Mouse (Mus musculus) heart, postnatal 25 days (tissue): ENCODE measurements around the gene Lrrc57. TPM values are rescaled to one million over a fixed set of nuclear protein-coding genes. Genes with fewer than 3 reads are reported as not detected.

Source experiments
- DNase-seq: peaks from one replicate; pipeline ENCODE4 v3.0.0; 2022; ENCODE audit warnings: low spot score
- intact Hi-C: fragments of 180-260 bp; cut with DNase I; formaldehyde crosslinking; loops from one replicate; pipeline ENCODE4 v1.15.1; 2025
- total RNA-seq, 2 experiments: library from RNA; stranded (reverse); gene quantifications; 2 replicates each; pipeline ENCODE4 v1.2.3; 2021

Lrrc57 gene
- 10 to 100 TPM; 14.6 to 15.3 TPM for total RNA-seq

DNA sequence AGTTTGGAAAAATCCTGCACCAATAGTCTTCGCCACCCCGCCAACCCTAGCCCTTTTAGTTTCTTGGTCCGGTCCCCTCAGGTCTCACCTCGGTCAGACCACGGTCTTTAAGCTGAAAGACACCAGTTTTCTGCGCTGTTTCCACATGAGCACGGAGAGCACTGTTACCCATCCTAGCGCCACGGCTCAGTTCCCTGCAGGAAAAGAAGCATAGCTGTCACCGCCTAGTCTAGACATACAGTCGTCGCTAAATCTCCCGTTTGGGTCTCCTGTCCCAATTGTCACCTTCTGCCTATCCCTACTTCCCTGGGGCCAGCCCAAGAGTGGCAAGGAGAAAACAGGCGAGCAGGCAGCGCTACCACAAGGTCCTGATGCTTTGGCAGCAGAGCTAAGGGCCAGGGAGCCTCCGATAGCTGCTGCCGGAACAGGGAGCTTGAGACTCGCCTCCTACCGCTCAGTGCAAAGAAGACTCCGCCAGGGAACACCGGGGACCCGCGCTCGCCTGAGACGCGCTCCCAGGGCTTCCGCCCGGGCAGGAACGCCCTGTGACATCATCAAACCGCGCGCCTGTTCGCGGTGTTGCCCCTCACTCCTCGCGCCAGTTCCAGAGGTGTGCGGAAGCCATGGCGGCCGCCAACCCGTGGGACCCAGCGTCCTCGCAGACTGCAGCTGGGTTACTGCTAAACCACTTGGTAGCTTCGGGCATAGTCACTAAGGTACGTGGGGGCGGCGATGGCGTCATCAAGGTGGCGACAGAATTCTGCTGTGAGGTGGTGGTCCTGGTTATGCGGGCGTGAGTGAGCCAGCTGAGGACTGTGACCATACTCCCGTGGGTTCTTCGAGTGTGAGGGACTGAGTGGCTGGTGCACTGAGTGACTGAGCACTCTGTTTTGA is at the start of gene Lrrc57, which contains the start of gene Haus2:
Gene Lrrc57 (minus strand): TSS at position 691 of the 894 bp plus-strand sequence.
Gene Haus2 (plus strand): TSS at position 554 of the 894 bp plus-strand sequence.
- intact Hi-C loops: loop anchor here (2.0 to 5.0 kb wide), 4 partner anchors 42 to 132 kb away; partner anchors contain the start of gene Snap23

DNA sequence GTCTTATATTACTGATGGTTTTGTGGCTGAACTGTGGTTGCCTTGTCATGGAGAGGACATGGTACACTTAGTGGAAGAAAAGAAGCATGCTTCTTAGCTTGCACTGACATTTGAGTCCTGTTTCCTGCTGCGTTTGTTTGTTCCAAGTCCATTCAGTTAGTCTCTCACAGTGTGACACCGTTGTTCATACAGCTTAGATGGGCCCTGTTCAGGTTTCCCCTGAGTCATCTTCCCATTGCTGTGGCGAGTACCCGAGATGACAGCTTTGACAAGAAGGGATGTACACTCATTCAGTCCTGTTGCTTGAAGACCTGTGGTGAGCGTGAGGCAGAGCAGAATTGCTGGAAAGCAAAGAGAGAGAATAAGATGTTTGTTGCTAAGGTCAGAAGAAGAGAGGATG is 49.2 kb upstream of the Lrrc57 start:
- no peak for DNase-seq
- intact Hi-C loops: no loop called here

More for the DNA sequence above, at the start of gene Lrrc57, which contains the start of gene Haus2:
- peak; percentile 80 for DNase-seq

DNA sequence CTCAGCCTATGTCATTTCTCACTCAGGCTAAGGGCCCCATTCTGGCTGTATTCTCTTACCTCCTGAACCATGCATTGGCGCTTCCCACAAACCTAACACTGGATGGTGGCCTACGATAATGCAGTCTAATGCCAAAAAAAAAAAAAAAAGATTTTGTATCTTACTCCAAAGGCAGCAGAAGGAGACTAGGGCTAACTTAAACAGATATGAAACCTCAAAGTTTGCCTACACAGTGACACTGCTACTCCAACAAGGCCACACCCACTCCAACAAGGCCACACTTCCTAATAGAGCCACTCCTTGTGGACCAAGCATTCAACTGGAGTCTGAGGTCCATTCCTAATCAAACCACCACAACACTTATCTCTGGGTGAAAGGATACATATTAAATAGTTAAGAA is 47.4 kb upstream of the Lrrc57 start:
- intact Hi-C loops: no loop called here
- no peak for DNase-seq

DNA sequence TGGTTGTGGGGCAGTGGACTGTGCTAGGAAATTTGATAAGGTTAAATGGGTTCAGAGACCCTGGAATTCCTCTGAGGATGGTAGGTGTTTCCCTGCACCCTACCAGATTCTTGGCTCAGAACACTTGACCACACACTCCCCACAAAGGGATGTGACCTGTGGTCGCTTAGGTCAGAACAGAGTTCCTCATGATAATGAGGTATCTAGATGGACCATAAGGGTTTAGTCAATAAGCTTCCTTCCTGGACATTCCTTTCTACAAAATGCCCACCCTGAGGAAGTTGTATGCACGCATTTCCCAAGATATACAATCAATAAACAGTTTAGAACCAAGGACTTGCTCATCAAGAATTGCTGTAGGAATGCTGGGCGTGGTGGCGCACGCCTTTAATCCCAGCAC is 46.6 kb upstream of the Lrrc57 start:
- DNase-seq: no peak
- intact Hi-C loops: no loop called here

DNA sequence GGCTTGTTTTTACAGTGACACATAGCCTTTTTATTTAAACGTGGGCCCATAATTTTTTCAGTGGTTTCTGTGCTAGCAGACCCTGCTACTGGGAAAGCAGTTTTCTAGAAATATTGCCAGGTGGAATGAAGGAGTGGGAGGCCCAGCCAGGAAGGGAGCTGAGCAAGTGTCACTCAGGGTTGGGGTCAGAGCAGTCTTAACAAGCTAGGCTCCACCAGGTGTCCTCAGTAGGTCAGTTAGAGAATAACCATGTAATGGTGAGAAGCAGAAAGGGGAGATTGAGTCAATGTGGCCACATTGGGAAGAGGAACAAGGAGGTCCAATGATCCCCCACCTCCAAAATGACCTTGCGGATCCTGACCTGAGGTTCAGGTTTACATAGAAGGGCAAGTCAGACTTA is 45.4 kb upstream of the Lrrc57 start:
- intact Hi-C loops: no loop called here
- DNase-seq: no peak

DNA sequence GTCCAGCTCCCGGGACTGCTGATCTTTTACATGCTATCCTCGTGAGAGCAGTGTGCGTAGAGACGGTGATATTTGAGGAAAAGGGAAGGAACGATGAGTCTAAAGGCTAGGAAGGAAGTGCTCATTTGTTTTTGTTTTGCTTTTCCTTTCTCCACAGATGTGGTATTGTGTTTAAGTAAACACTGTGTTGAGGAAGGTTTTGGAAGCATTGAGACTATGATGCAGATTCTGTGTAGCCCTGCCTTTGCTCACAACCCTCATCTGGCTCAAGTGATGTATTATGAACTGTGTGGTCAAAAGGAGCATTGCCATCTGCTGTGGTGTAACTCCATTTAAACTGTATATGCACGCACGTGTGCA is 43.6 kb upstream of the Lrrc57 start:
- no peak for DNase-seq
- intact Hi-C loops: no loop called here

DNA sequence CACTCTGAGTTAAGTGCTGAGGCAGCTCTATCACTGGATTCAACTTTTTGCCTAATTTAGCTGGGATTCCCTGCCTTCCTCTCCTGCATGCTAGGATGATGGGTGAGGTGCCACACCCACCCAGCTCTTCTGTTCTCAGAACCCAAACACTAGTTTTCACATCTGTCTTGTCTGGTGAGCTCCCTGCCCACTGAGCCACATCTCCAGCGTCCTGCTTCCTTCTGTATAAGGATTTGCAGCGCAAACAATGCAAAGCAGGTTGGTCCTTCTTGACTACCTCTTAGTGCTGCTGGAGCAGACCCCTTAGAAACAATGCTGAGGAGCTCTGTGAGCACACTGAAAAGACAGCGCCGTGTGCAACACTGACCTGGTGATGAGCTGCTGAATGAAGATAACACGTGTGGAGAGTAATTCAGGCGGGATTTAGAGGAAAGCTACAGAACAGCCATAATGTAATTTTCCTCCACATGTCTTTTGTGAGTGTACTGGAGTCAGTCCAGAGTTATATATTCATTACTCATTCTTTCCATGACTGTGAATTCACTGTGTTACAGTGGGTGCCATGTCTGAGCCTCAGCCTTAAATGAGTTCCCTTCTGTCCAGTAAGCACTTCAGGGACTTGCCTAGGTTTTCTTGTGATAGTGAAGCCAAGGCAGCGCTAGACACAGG is 43.1 kb upstream of the Lrrc57 start:
- intact Hi-C loops: no loop called here

DNA sequence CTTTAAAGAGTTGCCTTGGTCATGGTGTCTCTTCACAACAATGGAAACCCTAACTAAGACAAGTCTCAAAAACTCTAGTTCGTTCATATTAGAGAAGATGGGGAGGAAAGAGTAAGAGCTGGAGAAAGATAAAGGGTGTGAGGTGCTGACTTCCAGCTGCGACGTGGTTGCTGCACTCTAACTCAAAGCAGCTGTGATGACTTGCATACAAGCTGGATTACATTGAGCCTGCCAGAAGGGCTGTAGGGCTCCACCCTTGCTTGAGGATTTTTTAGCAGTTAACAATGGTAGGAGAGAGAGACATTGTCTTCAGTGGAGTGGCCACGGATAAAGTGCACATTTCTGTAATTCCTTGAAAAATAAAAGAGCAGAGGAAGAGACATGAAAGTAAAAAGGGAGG is 37.5 kb upstream of the Lrrc57 start:
- peak; percentile 30 for DNase-seq
- intact Hi-C loops: no loop called here

More for the DNA sequence above, 43.1 kb upstream of the Lrrc57 start:
- no peak for DNase-seq

DNA sequence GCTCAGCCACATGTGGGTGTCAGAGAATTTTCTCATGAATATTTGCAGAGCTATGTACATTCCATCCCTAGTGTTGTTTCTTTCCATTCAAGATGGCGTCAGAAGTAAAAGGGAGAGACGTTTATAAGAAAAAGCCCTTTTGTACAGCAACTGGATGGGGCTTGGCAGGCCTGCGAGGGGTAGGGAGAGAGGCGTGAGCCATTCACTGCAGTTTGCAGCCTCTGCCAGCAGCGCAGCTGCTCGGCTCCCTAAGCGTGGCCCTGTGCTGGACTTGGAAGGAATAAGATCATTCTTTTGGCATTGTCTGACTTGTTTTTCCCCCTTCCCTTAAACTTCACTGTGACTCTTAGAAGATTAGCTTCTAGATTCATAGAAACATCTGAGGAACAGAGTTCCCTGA is 34.5 kb upstream of the Lrrc57 start:
- intact Hi-C loops: no loop called here
- peak; percentile 76 for DNase-seq

DNA sequence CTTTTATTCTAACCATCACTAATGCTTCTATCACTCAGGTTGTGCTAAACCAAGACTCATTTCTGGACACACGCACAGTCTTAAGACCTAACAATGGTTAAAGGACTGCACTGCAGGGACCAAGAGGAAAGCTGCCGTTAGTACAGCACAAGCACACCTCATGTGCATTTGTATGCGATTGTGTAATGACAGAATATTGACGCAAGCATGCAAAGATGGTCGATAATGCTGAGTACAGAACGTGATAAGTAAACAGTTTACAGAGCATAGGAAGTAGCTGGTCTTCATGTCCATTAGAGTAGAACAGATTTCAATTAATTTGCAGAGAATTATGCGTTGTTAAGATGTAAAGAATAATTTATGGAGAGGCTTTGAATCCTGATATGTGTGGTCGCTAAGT is 31.5 kb upstream of the Lrrc57 start:
- intact Hi-C loops: no loop called here

DNA sequence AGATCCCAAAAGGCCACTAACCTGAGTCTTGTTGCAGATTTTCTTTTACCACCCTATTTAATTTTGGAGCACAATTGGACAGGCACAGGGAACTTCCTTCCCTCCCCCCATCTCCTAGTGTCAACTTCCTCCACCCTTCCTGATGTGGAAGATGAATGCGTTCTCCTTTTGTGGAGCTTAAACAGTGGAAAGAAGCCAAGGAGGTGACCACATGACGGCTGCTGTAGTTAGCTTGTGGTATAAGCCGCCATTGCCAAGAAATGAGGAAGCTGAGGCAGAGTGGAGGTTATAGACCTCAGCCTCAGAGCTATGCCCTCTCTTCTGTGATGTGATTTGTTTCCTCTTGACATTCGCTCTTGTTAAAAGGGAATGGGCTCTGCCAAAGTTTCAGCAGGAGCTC is 22.6 kb upstream of the Lrrc57 start:
- intact Hi-C loops: loop anchor here (2.0 kb wide), 1 partner anchor 37 kb away; no protein-coding TSS in a partner anchor

More for the DNA sequence above, 31.5 kb upstream of the Lrrc57 start:
- DNase-seq: no peak

DNA sequence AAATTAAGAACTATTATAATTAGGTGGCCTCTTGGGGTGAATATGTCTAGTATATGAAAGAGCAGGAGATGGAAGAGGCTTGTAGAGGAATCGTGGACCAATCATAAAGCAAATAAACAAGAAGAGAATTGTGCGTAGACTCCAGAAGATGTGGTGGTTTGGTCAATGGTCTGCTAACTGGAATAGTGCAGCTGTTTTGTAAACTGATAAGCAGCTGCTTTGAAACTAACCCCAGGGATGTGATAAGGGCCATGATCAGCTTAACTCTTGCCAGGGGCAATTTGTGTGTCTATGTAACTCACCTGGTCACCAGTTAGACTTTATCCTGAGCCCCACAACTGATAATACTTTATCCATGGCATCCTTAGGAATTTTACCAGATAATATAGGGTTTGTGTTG is 22.2 kb upstream of the Lrrc57 start:
- intact Hi-C loops: no loop called here
- DNase-seq: no peak

More for the DNA sequence above, 22.6 kb upstream of the Lrrc57 start:
- peak; percentile 40 for DNase-seq

DNA sequence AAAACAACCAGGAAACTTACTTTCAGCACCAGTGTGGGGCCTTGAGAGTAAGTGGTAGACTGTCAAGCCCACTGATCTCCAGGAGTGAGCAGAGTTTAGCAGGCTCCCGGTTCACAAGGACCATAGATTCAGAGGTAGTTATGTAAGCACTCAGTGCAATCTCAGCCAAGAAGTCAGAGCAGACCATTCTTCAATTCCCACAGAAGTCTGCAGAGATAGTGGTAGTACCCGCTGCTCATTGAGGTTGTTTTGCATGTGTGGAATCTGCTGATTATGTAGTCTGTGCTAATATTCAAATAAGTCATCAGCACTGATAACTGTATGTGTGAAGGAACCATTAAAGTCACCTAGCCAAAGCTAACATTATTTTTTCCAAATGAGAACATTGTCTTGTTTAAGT is 21.3 kb upstream of the Lrrc57 start:
- no peak for DNase-seq

DNA sequence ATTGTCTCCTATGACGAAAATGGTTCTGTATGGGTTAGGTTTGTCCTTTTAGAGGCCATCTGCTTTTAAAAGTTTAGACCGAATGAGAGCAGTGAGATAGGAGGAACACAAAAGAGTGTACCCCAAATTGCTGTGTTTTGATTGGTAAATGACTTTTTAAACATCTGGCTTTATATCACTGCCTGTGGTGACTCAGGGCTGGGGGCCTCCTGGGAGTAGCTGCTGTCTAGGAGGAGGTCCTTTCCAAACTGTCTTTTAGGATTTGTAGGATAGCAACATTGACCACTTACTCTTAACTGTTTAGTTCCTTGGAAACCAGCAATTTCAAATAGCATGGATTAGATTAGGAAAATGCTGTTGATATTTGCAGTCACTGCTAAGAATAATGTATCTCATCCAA is 20.9 kb upstream of the Lrrc57 start:
- DNase-seq: no peak
- intact Hi-C loops: no loop called here

More for the DNA sequence above, 21.3 kb upstream of the Lrrc57 start:
- intact Hi-C loops: no loop called here

DNA sequence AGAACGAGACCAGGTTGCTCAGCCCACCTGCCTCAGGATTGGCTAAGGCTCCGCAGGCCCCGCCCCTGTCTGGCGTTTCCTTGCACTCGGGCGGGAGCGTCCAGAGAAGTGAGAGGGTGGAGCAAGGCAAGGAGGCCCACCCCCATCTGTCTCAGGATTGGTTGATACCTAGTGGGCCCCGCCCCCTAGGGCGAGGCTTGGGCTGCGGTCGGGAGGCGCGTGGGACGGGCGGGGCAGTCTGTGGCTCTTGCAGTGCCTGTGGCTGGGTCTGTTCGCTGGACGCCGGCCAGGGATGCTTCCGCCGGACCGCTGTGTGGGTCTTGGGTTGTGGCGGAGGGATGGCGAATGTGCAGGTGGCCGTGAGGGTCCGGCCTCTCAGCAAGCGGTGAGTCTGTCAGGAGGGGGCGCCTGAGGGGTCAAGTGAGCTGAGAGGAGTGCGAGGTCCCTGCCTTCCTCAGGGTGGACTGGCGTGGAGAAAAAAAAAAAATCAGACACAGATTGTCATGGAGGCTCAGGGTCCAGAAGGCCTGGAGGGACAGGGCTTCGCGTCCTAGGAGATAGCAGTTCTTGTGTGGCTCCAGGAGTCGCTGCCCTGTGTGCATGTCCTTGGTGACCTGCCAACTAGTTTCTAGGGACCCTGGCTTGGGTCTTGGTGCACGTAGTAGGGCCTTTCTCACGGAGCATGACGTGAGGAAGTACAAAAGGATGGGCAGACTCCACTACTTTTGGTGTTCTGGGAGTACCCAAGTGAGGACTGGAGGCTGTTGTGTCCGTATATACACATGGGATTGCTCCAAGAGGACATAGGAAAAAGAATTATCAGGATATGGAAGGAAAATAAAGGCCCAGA is 19.8 kb upstream of the Lrrc57 start, which contains the start of gene Stard9:
Gene Stard9 (plus strand): TSS at position 236 of the 850 bp plus-strand sequence.
- intact Hi-C loops: no loop called here
- peak; percentile 99 for DNase-seq

DNA sequence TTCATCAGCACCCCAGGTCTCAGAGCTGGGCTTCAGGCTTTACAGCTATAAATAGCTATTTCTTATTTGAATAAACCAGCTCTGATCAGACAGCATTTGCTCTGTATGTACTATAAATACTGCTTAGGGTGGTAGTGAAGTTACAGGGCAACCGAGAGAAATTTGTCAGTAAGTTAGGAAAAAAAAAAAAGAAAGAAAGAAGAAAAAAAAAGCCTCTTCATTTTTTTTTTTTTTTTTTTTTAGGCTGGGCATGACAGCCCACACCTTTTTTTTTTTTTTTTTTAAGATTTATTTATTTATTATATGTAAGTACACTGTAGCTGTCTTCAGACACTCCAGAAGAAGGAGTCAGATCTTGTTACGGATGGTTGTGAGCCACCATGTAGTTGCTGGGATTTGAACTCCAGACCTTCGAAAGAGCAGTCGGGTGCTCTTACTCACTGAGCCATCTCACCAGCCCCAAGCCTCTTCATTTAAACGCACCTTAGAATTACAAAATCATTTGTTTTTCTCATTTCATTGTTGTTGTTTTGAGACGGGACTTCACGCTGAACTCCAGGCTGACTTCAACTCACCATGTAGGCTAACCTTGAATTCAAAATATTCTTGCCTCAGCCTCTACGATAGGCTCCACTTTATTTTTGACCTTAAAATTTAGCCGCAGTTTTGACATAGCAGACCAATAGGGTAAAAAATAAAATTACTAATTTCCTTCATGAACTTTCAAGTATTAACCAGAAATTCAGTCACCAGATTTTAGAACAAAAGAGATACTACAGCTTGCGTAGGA is 19.0 kb upstream of the Lrrc57 start:
- intact Hi-C loops: no loop called here
- DNase-seq: no peak

DNA sequence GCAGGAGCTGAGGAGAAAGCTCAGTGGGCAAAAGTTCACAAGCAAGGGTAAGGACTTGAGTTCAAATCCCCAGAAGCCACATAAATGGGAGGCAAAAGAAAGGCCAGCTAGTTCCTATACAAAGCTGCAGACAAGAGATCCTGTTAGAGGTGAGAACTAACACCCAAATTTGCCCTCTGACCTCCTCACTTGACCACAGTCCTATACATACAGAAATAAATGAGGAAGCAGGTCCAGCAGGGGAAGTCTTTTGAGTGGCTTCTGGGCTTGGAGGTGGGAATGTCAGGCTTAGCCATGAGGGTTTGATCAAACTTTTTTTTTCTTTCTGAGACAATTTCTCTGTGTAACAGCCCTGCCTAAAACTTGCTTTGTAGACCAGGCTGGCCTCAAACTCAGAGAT is 13.6 kb upstream of the Lrrc57 start:
- intact Hi-C loops: no loop called here
- no peak for DNase-seq

DNA sequence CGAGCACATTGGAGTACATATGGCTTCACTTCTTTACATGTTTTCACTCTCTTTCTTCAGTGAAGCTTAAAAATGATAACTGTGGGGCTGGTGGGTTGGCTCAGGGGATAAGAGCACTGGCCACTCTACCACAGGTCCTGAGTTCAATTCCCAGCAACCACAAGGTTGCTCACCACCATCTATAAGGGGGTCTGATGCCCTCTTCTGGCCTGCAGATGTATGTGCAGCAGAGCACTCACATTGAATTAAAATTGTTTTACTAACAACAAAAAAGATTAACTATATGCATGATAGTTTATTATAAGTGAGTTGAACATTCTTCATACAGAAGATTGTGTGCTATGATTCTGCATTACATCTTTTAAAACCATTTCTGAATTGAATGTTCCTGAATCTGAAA is 10.2 kb upstream of the Lrrc57 start:
- no peak for DNase-seq
- intact Hi-C loops: no loop called here
